Mouse (Mus musculus): ENCODE results near the gene Riiad1. TPM values are rescaled to one million over a fixed set of nuclear protein-coding genes. Genes with fewer than 3 reads are reported as not detected.

Gene Riiad1
- polyA plus RNA-seq, 1 experiment from 2014 or later: 0.24 TPM

- H3K36me3 ChIP-seq (ENCODE audit: control insufficient read depth, insufficient read depth): no peaks in the 10 kb centered on the region
- H3K27ac ChIP-seq (ENCODE audit: low read length): no peak overlapping the region
- 20% methylated on average over 28 of the region's 28 CpGs for WGBS (ENCODE audit: insufficient replicate concordance)
- 0 out of 2 replicates have a peak, but pooled peaks have one; percentile 24 for ATAC-seq (ENCODE audit: low read depth)
- no peaks in the 10 kb centered on the region for H3K9me3 ChIP-seq (replicated peaks; ENCODE audit: control insufficient read depth, low read length)
- H3K4me1 ChIP-seq (ENCODE audit: control insufficient read depth, low read depth, low read length): no peaks in the 10 kb centered on the region; the same call in 1 of the 2 replicates
- peaks cover 5% of the 10 kb centered on the region for H3K27me3 ChIP-seq (ENCODE audit: control insufficient read depth, insufficient read depth, low read depth, low read length)
- H3K4me2 ChIP-seq (ENCODE audit: low read depth, low read length): no peak overlapping the region
- H3K4me3 ChIP-seq (ENCODE audit: low read depth, low read length): no peak overlapping the region
- no peak overlapping the region for H3K9ac ChIP-seq (ENCODE audit: low read depth, low read length)
Observed at GRCm38 (mm10) chr3:94472447-94473114, 7.6 kb downstream of the Riiad1 start.

GRCm38 (mm10) chr3:94468931-94469330 lies 11.2 kb downstream of the Riiad1 start:
- Histone ChIP-seq H3K36me3 (ENCODE audit: control insufficient read depth, insufficient read depth) (no peaks in the 10 kb centered on the region), H3K4me2 (ENCODE audit: low read depth, low read length) (no peak overlapping the region), H3K4me3 (ENCODE audit: low read depth, low read length) (no peak overlapping the region), H3K9me3 (replicated peaks; ENCODE audit: control insufficient read depth, low read length) (no peaks in the 10 kb centered on the region), H3K27me3 (ENCODE audit: control insufficient read depth, insufficient read depth, low read depth, low read length) (peaks cover 5% of the 10 kb centered on the region), H3K27ac (ENCODE audit: low read length) (no peak overlapping the region), H3K4me1 (ENCODE audit: control insufficient read depth, low read depth, low read length) (no peaks in the 10 kb centered on the region; the same call in 1 of the 2 replicates), H3K9ac (ENCODE audit: low read depth, low read length) (no peak overlapping the region)
- no peak for ATAC-seq (ENCODE audit: low read depth)
- WGBS (ENCODE audit: insufficient replicate concordance): 38% methylated on average over 3 of the region's 3 CpGs

DNA sequence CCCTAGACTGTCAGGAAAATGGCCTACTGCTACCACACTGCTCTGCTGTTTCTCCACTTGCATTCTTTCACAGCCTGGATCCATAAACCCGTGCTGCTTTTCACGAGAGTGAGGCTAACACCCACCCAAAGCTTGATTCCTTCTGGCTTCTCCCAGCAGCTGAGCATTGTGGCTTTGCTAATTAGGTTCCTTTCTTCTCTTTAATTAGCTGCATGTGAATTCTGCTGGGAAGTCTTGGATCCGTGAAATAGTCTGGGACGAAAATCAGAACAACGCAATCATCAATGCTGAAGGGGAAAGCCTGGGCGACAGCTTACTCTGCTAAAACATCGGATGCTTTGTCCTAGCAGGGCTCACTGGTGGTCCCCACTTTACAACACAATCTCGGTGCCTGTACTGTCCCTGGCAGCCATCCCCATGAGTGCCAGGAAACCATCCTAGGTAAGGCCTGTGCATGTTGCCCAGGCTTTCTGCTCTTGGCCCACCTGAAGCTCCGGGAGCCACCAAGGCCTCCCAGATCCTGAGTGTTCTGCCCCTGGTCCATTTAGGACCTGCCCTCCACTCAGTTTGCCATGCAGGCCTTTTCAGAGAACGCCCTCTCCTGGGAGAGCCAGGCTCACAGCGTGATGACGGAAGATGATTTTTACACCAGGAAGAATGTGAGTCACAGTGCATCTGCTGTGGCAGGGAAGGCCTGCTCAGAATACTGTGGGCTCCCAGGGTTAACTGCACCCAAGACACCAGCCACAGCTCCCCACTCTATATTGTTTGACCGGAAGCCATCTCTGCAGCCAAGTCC lies 14.3 kb downstream of the Riiad1 start:
- Histone ChIP-seq H3K4me1 (ENCODE audit: control insufficient read depth, low read depth, low read length) (no peaks in the 10 kb centered on the region), H3K9me3 (replicated peaks; ENCODE audit: control insufficient read depth, low read length) (no peaks in the 10 kb centered on the region)
- no peak for ATAC-seq (ENCODE audit: low read depth)

DNA sequence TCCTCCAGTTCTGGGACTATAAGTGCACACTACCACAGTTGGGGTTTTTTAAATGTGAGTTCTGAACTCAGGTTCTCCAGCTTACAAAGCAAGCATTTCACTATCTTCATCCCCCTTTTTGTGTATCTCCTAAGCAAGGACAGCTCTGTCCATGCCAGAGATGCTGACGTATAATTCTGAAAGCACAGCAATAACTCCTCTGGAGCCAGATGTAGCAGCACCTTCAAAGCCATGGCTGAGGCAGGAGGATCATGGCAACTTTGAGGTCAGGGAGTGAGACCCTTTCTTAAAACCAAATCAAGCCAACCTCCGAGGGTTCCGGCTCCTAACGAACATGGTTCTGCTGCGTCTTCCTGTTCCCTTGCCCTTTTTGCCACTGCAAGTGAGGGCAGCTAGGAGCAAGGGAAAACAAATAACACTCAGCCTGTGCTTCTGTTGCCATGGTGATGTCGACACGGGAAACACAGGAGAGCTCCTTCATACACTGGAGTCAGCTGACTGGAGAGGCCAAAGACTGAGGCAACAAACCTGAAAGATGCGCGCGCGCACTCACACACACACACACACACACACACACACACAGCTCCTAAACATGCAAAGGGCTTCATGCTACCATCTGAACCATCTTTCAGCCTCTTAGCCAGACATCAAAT lies 16.1 kb downstream of the Riiad1 start:
- H3K4me1 ChIP-seq (ENCODE audit: control insufficient read depth, low read depth, low read length): no peaks in the 10 kb centered on the region

More for the DNA sequence above, 14.3 kb downstream of the Riiad1 start:
- H3K4me3 ChIP-seq (ENCODE audit: low read depth, low read length): no peak overlapping the region
- peaks cover 2% of the 10 kb centered on the region; the same call in 1 of the 2 replicates for H3K27me3 ChIP-seq (ENCODE audit: control insufficient read depth, insufficient read depth, low read depth, low read length)
- no peak overlapping the region for H3K27ac ChIP-seq (ENCODE audit: low read length)
- no peaks in the 10 kb centered on the region for H3K36me3 ChIP-seq (ENCODE audit: control insufficient read depth, insufficient read depth)
- 65% methylated on average over 13 of the region's 13 CpGs for WGBS (ENCODE audit: insufficient replicate concordance)
- H3K9ac ChIP-seq (ENCODE audit: low read depth, low read length): no peak overlapping the region
- no peak overlapping the region for H3K4me2 ChIP-seq (ENCODE audit: low read depth, low read length)

DNA sequence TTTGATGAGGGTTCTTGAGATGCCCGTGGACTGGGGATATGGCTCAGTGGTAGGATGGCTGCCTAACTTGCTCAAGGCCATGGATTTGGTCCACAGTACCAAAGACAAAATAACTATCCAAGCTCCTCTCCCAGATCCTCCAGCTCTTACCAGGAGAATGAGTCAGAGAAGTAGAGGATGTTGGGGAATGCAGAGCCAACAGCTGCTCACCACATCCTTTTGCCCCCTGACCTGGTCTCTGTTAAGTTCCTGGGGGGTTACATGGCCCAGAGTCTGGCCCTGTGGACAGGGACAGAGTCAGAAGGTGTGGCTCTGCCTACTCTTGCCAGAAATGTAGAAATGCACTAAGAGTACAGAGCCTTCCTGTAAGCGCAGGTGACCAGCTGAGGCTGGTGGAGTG lies 20.3 kb downstream of the Riiad1 start:
- no peak overlapping the region for H3K4me3 ChIP-seq (ENCODE audit: low read depth, low read length)
- H3K27me3 ChIP-seq (ENCODE audit: control insufficient read depth, insufficient read depth, low read depth, low read length): no peaks in the 10 kb centered on the region
- H3K27ac ChIP-seq (ENCODE audit: low read length): no peak overlapping the region
- peaks cover 3% of the 10 kb centered on the region; the same call in 1 of the 2 replicates for H3K4me1 ChIP-seq (ENCODE audit: control insufficient read depth, low read depth, low read length)
- 68% methylated on average over 2 of the region's 2 CpGs for WGBS (ENCODE audit: insufficient replicate concordance)
- no peak overlapping the region for H3K9ac ChIP-seq (ENCODE audit: low read depth, low read length)
- ATAC-seq (ENCODE audit: low read depth): no peak
- no peaks in the 10 kb centered on the region for H3K36me3 ChIP-seq (ENCODE audit: control insufficient read depth, insufficient read depth)
- no peaks in the 10 kb centered on the region; the same call in 1 of the 2 replicates for H3K9me3 ChIP-seq (replicated peaks; ENCODE audit: control insufficient read depth, low read length)
- no peak overlapping the region for H3K4me2 ChIP-seq (ENCODE audit: low read depth, low read length)

More for the DNA sequence above, 16.1 kb downstream of the Riiad1 start:
- no peak overlapping the region for H3K4me3 ChIP-seq (ENCODE audit: low read depth, low read length)
- H3K27me3 ChIP-seq (ENCODE audit: control insufficient read depth, insufficient read depth, low read depth, low read length): peaks cover 2% of the 10 kb centered on the region; the same call in 1 of the 2 replicates
- ATAC-seq (ENCODE audit: low read depth): peak; percentile 41; the same call in 1 of the 2 replicates
- no peak overlapping the region for H3K4me2 ChIP-seq (ENCODE audit: low read depth, low read length)
- 63% methylated on average over 11 of the region's 11 CpGs for WGBS (ENCODE audit: insufficient replicate concordance)
- H3K9me3 ChIP-seq (replicated peaks; ENCODE audit: control insufficient read depth, low read length): no peaks in the 10 kb centered on the region
- no peaks in the 10 kb centered on the region for H3K36me3 ChIP-seq (ENCODE audit: control insufficient read depth, insufficient read depth)
- no peak overlapping the region for H3K27ac ChIP-seq (ENCODE audit: low read length)
- no peak overlapping the region for H3K9ac ChIP-seq (ENCODE audit: low read depth, low read length)

GRCm38 (mm10) chr3:94457055-94457454 lies 23.1 kb downstream of the Riiad1 start:
- H3K4me2 ChIP-seq (ENCODE audit: low read depth, low read length): no peak overlapping the region
- H3K9me3 ChIP-seq (replicated peaks; ENCODE audit: control insufficient read depth, low read length): no peaks in the 10 kb centered on the region; the same call in 1 of the 2 replicates
- no peaks in the 10 kb centered on the region for H3K27me3 ChIP-seq (ENCODE audit: control insufficient read depth, insufficient read depth, low read depth, low read length)
- ATAC-seq (ENCODE audit: low read depth): no peak
- no peak overlapping the region for H3K9ac ChIP-seq (ENCODE audit: low read depth, low read length)
- H3K27ac ChIP-seq (ENCODE audit: low read length): no peak overlapping the region
- 58% methylated on average over 3 of the region's 3 CpGs for WGBS (ENCODE audit: insufficient replicate concordance)
- H3K4me1 ChIP-seq (ENCODE audit: control insufficient read depth, low read depth, low read length): peaks cover 3% of the 10 kb centered on the region; the same call in 1 of the 2 replicates
- H3K36me3 ChIP-seq (ENCODE audit: control insufficient read depth, insufficient read depth): no peaks in the 10 kb centered on the region
- no peak overlapping the region for H3K4me3 ChIP-seq (ENCODE audit: low read depth, low read length)

- ATAC-seq (ENCODE audit: low read depth): peak; percentile 66
- Histone ChIP-seq H3K4me1 (ENCODE audit: control insufficient read depth, low read depth, low read length) (peaks cover 3% of the 10 kb centered on the region; the same call in 1 of the 2 replicates), H3K36me3 (ENCODE audit: control insufficient read depth, insufficient read depth) (no peaks in the 10 kb centered on the region), H3K9me3 (replicated peaks; ENCODE audit: control insufficient read depth, low read length) (no peaks in the 10 kb centered on the region; the same call in 1 of the 2 replicates), H3K27me3 (ENCODE audit: control insufficient read depth, insufficient read depth, low read depth, low read length) (no peaks in the 10 kb centered on the region), H3K4me2 (ENCODE audit: low read depth, low read length) (peak overlapping the region; percentile 44), H3K9ac (ENCODE audit: low read depth, low read length) (no peak overlapping the region), H3K4me3 (ENCODE audit: low read depth, low read length) (peak overlapping the region; percentile 32), H3K27ac (ENCODE audit: low read length) (no peak overlapping the region)
- 2% methylated on average over 12 of the region's 12 CpGs for WGBS (ENCODE audit: insufficient replicate concordance)
Observed at GRCm38 (mm10) chr3:94456529-94457000, 23.6 kb downstream of the Riiad1 start.

GRCm38 (mm10) chr3:94449377-94449776 lies 30.8 kb downstream of the Riiad1 start:
- peaks cover 21% of the 10 kb centered on the region for H3K36me3 ChIP-seq (ENCODE audit: control insufficient read depth, insufficient read depth)
- WGBS (ENCODE audit: insufficient replicate concordance): 71% methylated on average over 2 of the region's 2 CpGs

More at GRCm38 (mm10) chr3:94449377-94449776, 30.8 kb downstream of the Riiad1 start:
- Histone ChIP-seq H3K27ac (ENCODE audit: low read length) (no peak overlapping the region), H3K4me2 (ENCODE audit: low read depth, low read length) (no peak overlapping the region), H3K9ac (ENCODE audit: low read depth, low read length) (no peak overlapping the region), H3K4me1 (ENCODE audit: control insufficient read depth, low read depth, low read length) (peaks cover 5% of the 10 kb centered on the region), H3K9me3 (replicated peaks; ENCODE audit: control insufficient read depth, low read length) (no peaks in the 10 kb centered on the region), H3K4me3 (ENCODE audit: low read depth, low read length) (no peak overlapping the region), H3K27me3 (ENCODE audit: control insufficient read depth, insufficient read depth, low read depth, low read length) (no peaks in the 10 kb centered on the region)
- ATAC-seq (ENCODE audit: low read depth): no peak

All from liver, embryonic 16.5 days (tissue).